Mouse (Mus musculus) forelimb bud, embryonic 11.5 days (tissue): ENCODE data around the gene Exoc2.

Experiments
- DNase-seq: peaks from one replicate; pipeline ENCODE4 v3.0.0-alpha.2; 2012; ENCODE audit warnings: low read depth, low spot score

Gene Exoc2

DNA sequence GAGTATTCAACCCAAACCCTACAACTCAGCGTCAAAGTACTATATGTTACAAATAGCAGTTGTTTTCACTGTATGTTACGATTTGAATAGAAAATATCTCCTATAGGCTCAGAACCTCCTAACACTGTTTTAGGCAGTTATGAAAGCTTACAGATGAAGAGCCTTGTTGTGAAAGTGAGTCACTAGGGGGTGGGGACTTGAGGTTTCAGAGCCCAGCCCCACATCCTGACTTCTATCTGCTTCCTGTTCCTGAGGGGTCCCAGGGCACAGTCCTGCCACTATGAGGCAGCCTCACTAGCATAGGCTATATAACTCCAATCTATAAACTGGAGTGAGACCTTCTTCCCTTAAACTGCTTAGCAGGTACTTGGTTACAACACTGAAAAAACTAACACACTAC, 1.8 kb downstream of the Exoc2 start:
- DNase-seq, result no peak

DNA sequence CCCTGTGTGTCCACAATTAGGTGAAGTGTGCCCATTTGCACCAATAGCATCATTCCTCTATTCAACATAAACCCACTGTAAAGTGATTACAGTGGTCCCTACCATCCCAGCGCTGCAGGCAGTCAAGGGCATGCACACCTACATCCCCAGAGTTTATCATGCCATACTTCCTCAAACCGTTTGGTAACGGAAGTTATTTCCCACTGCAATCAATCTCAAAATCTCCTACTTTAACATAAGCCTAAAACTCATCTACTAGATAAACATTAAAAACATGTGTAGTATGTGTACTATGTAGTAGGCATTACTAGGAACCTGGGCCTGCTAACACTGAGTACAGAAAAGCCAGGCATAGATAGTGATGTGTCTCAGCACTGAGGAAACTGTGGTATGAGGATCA, 2.8 kb downstream of the Exoc2 start:
- DNase-seq, result no peak

DNA sequence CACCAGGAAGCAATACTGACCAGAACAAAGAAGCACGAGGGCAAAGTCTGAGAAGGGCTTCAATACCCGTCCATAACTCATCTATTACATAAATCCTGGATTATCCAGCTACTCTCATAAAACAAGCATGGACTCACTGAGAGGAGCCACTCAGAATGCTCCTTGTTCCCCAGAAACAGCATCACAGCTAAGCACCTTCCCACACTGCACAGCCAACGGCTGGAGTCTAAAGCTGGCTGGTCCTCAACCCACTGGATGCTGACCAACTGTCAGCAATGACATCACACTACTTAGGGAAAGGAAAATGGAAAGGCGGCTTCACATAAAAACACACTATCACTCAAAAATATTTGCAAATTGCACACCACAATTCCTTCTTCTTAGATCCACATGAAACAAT, 5.6 kb downstream of the Exoc2 start:
- DNase-seq, result no peak

DNA sequence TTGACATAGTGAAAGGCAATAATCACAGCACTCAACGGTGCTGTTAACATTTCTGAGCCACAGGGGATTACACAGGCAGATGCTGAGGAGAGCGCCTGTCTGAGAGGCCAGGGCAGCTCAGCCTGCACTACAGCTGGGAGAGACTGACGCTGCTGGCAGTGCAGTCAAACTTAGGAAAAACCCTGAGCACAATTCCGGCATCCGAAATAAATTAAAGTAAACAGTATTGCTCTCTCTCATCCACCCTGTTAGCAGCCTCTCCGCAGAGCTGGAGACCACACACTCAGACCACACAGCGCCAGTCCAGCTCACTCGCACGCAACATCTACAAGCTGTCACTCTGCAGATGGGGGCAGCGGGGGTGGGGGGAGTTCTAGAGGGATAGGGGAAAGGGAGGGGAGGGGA, 7.4 kb downstream of the Exoc2 start:
- DNase-seq, result peak; percentile 57

DNA sequence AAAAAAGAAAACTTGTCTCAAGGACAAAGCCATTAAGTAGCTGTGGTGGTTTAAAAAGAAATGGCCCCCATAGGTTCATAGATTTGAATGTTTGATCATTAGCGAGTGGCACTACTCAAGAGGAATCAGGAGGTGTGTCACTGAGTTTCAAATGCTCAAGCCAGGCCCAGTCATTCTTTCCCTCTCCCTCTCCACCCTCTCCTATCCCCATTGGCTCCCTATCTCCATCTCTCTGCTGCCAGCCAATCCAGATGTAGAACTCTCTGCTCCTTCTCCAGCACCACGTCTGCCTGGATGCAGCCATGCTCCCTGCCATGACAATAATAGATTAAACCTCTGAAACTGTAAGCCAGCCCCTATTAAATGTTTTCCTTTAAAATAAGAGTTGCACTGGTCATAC, 12.0 kb downstream of the Exoc2 start:
- no peak for DNase-seq

DNA sequence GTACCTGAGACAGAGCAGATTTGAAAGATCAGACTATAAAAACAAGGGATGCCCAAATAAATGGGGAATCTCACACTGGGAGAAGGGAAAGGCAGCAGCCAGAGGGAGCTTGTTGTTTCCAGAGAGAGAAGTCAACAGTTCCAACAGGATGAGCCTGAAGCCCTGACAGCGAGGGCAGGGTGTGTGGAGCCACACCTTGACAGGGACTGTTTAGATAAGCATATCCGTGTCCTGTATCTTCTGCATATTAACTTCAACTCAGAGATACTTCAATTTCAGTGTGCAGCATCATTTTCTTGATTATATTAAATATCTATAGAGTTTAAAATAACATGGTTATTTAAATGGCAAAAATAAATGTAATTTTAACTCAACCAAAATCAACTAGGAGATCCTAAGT, 13.2 kb downstream of the Exoc2 start:
- DNase-seq, result no peak

DNA sequence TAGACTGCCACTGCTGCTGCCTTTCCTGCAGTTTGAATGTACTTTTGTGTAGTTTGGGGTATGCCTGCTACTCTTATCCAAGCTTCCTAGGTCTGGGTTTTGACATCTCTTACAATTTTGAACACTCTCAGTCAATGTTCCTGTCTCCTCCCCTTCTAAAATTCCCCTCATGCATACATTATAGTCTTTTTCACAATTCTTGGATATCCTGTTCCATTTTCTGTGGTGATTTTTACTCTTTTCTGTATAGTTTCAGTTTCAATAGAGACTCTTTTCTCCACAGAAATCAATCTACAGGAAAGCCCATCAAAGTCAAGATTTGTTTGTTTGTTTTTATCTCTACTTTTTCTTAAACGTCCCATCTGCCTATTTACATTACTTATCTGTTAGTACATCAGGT, 20.3 kb downstream of the Exoc2 start:
- DNase-seq, result no peak

DNA sequence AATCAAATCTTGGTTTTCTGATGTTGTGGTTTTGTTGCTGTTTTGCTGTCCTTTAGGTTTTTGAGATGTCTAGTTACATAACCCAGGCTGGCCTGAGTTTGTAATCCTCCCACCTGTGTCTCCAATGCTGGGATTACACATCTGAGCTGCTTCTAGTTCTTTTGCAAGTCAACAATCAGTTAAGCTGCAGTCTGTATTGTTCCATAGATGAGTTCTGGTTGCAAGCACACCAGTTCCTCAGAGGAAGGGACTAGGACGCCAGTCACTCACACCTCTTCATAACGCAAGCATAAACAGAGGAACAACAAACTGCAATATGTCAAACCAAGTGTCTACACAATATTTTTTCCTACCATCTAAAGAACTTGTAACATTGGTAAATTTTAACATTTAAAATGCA, 21.8 kb downstream of the Exoc2 start:
- no peak for DNase-seq

DNA sequence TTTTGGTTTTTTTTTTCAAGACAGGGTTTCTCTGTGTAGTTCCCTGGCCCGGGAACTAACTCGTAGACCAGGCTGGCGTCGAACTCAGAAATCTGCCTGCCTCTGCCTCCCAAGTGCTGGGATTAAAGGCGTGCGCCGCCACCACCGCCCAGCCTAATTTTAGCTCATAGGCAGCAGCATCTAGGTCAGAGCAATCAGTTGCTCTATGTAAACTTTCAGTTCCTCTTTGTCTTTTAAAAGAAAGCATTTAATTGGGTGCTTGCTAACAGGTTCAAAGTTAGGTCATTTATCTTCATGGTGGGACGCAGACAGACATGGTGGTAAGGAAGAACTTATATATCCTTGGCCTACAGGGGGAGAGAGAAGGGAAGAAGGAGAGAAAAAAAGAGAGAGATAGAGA, 24.7 kb downstream of the Exoc2 start:
- DNase-seq, result no peak

DNA sequence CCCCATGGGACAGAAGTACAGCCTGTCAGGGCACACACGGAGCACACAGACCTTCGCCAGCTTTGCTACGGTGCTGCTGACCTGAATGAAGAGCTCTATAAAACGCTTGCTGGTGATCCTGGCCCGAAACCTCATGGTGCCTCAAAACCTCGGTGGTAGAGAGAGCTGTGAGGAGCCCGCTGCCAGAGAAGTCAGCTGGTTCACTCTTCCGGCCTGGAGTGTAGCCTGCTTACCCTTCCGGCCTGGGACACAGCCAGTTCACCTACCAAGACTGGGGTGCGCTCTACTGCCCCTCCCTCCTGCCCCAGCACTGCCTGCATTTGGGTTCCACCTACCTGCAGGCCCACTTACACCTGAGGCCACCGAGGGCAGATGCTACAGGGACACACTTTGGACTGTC, 26.4 kb downstream of the Exoc2 start, which contains the start of gene Hus1b:
Gene Hus1b (minus strand): TSS at position 220 of the 400 bp plus-strand sequence.
- DNase-seq, result no peak

DNA sequence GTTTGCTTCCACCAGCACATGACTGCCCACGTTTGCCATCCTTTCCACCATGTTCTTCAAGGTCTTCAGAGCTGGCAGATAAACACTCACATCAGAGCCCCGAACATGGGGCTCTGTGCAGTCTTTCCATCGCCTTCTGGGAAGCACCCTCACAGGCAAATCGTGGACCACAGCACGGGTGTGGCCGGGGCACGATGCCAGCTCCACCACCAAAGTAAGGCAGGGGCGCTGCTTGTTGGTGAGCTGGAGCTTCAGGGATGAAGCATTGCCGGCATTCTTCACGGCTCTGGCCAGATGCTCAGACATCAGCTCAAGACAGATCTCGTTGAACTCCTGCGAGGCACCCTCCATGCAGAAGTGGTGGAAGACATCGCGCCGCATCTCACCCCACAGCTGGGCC, 26.8 kb downstream of the Exoc2 start:
- no peak for DNase-seq

DNA sequence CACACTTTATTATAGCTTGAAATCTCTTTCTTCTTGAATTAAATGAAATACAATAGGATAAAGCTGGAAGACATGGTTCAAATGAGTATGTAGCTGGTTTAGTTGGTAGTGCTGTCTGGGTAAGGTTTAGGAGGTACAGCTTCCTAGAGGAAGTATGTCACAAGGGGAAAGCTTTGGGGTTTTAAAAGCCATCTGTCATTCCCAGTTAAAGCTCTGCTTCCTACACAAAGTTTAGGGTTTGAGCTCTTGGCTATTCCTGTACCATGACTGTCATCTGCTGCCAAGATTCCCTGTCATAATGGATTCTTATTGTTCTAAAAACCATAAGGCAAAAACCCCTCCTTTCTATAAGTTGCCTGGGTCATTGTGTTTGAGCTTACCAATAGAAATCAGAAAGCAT, 28.1 kb downstream of the Exoc2 start:
- no peak for DNase-seq

DNA sequence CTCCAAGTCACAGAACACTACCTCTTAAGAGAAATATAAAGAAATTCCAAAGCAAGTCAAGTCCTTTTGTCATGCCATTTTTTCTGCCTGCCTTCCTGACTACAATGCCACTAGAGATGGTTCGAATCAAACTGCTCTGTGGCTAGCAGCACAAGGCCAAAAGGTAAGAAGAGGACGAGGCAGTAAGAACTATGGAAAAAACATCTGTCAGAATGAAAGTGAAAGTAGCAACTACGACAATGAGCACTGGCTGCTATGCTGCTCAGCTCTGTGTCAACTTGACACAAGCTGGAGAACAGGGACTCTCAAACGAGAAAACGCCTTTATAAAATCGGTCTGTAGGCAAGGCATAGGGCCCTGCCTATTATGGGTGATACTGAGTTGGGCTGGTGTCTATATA, 40.9 kb downstream of the Exoc2 start:
- DNase-seq, result no peak

DNA sequence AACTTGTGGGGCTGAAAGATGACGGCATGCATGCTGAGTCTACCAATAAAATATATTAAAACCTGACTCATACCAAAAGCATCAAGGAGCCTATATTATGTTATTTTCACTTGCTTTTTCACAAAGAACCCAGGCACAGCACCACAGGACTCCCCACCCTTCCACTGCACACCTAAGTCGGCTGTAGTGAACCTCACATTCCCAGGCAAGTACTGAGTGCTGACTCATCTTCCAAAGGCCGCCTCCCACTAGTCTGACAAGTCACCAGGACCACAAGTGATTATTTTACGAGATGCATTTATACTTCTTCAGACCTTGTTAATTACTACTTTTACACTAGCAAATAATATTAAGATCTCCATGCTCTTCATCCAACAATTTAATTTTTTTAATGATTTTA, 42.3 kb downstream of the Exoc2 start:
- DNase-seq, result no peak

DNA sequence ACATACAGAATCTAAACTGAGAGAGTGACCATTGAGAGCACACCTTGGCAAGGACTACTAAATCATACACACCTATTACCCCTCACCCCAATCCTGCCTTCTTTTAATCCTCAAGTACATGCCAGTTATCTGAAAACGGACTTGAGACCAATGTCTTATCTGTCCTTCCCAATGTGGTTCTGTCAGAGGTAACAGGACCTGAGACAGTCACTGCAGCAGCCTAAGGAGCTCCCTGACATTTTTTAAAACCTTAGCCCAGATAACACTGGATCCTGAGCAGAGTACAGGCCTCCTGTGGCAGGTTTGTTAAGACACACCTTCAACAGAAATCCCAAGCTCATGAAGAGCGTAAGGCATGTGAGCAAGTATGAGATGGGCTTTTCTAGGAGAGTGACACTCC, 44.8 kb downstream of the Exoc2 start:
- no peak for DNase-seq

DNA sequence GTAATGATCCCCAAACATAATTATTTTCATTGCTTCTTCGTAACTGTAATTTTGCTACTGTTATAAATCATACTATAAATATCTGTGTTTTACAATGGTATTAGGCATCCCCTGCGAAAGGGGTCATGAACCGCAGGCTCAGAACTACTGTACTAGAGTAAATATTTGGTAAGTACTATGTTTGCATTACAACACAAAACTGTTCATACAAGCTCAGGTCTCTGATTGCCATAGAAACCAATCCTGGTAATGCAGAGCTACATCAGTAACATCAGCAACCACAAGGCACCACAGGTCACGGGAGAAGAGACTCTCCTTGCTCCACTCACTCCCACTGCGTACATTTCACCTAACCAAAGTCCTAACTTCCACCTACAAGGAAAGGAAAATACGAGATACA, 49.6 kb downstream of the Exoc2 start:
- DNase-seq, result no peak

DNA sequence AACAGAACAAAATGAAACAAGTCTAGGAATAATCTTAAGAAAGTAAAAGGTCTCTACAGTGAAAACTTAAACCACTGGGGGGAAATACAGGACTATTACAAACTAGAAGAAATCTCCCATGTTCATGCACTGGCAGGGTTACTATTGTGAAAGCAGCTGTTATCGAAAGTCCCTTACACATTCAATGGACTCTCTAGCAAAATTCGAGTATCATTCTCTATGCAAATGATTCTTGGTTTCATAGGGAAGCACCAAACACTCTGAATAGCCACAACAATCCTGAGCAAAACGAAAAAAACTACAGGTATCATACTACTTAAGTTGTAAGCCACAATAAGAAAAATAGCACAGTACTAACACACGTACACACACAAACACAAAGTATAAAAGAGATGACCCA, 52.0 kb downstream of the Exoc2 start:
- DNase-seq, result no peak

DNA sequence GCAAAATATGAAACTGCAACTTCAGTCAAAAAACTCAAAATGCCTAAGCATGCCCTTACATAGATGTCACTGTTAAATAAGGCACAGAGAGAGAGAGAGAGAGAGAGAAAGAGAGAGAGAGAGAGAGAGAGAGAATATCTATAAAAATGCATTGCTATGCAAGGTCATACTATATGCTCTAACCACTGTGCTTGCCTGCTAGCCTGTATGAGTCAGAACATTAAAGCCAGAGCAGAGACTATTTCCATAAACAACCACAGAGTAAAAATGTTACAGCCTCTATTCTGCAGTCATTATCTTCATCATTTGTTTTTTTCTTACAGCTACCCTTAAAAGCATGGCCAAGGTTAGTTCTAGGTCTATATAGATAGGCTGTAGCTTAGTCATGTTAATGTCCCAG, 60.1 kb downstream of the Exoc2 start:
- DNase-seq, result no peak

DNA sequence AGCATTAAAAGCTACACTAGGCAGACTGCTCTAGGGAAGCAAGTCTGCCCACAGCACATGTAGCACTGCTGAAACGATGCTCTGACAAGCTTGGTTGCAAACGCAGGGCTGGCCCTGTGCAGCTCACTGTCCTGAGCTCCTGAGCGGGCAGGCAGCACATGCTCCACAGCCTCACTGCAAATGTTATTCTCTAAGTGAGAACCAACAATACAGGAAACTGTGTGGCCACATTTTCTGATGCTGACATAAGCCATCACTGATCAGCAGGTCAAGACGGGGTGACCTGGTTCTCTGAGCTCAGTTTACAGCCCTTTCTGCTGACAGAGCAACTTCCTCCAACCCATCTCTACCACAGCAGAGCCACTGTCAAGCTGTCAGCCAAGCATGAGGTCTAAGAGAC, 60.9 kb downstream of the Exoc2 start:
- no peak for DNase-seq

DNA sequence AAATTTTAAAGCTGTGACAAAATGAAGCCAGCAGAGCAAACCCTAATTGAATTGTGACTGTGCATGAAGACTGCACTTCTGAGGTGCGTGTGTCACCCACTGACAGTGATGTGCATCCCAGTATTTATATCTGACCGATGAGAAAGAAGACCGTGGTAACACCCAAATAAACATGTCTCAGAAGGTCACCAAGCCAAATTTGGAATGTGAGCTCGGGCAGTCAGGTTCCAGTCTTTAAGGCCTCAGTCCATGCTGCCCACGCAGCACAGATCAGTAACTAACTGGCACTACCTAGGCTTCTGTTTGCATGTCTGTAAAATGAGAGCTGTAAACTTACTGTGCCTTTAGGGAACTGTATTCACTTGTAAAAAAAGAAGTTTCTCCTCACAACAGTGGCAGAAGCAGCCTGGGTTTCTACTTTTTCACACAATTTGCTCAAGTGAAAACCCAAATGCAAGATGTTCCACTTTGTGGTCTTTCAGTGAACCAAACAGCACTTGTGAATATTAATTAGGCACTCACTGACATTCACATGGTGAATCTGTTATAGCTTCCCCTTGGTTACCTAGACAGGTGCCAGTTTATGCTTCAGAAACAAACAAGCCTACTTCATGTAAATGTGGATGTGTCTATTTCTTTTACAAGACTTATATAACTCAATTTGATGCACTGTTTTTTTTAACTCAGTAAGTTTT, 61.8 kb downstream of the Exoc2 start:
- DNase-seq, result no peak

DNA sequence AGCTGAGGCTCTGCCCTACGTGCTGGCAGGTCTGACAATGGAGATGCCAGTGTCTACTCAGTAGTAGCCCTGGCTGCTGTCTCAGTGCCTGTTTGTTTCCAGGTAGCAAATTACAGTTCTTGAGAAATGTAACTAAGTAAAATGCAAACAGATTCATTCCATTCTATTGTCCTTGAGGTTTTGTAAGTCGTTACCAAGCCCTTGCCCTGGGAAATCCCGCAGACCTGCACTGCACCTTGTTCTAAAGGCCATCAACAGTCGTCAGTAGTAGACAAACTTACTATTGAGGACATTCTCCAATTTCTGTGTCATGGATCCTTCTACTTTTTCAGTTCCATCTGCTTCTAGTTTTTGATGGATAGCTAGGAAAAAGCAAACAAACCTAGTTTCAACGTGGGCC, 63.0 kb downstream of the Exoc2 start:
- DNase-seq, result no peak

DNA sequence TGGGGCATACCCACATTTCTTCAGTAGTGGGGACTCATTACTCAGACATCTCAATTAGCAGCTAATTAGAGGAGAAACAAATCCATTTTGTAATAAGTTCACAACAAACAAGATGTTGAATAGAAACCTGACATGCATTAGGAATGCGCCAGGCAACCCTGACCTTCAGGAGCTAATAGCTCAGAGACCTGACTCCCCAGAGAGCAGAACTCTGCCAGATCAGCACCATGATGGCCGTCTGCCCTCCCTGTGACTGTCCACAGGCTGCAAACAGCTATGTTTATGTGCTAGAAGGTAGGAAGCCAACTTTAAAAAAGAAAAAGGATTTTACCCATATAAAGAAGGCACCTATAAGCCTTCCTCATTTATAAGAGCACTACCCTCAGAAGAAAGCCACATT, 71.6 kb downstream of the Exoc2 start:
- no peak for DNase-seq

DNA sequence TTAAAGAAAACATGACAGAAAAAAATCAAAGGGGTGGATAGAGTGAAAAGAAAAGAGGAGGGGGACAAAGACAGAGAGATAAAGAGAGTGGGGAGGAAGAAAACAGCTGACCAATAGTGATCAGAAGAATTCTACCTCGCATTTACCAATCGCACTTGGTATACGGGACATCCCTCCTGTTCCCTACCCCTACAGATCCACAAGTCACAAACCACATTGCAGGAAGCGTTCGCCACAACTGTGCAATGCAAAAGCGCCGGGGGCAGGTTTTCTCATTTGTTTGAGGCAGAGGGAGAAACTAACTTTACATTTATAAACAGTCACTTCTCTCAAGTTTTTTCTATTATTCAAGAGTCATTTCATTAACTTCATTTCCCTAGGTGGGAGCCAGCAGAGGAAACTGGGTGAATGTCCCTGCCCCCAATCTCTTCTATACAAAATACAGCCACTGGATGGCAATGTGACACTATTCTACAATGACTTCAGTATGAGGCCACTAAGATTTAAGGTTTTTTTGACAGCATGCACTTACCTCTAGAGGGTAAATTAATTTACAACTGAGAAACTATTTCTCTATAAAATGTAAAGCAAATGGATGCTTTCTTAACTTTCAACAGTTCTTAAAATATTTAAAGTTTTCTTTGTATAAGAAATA, 72.4 kb downstream of the Exoc2 start:
- DNase-seq, result no peak
